Mouse (Mus musculus): ENCODE data around the gene Adam23.

Adam23 gene

GRCm38 (mm10) chr1:63586869-63587268 is 141.2 kb downstream of the Adam23 start:
- DNase-seq, result peak; percentile 35

GRCm38 (mm10) chr1:63603870-63604500 is 158.3 kb downstream of the Adam23 start:
- no peak for DNase-seq

- DNase-seq, result no peak
These were observed 163.9 kb downstream of the Adam23 start for GRCm38 (mm10) chr1:63609613-63610012.

GRCm38 (mm10) chr1:63614594-63614993 is 168.9 kb downstream of the Adam23 start:
- DNase-seq, result no peak

- DNase-seq, result no peak
These were observed 170.0 kb downstream of the Adam23 start, which contains the start of gene Gm39653 for GRCm38 (mm10) chr1:63615668-63616067. Gene Gm39653 (plus strand): TSS chr1:63615968.

- DNase-seq, result no peak
These were observed 182.5 kb downstream of the Adam23 start for GRCm38 (mm10) chr1:63628211-63628610.

GRCm38 (mm10) chr1:63630390-63630789 is 184.7 kb downstream of the Adam23 start:
- peak; percentile 82 for DNase-seq

GRCm38 (mm10) chr1:63639921-63640320 is 194.2 kb downstream of the Adam23 start:
- DNase-seq, result no peak
